In the genomic region with DNA sequence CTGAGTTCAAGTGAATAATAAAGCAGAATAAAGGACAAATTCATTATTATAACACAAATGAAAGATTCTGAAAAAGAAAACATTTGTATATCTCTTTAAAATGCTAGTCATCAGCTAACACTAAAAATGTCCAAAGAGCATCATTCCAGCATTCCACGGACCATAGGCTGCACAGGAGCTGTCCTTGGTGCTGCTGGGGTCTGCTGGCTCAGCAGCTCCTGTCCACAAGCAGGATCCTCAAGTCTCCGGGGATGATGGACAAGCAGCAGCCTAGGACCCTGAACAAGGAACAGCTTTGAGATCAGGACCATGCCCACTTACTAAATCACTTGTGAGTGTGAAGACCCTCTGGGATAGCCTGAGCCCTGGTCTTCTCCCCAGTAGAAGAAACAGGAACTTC, we compare ENCODE assay signal across 16 mouse cellular contexts.
DNase-seq lines count a peak whose midpoint lies in the region; ATAC-seq and TF ChIP-seq lines count a peak whose summit lies in the region.
"Had no signal": no experiment of that assay in that cellular context is flagged by ENCODE, and none has a peak within 500 bp of the region (broad histone marks: within the 10 kb centered on the region; RNA-seq: fewer than 3 reads in every experiment).

No protein-coding gene starts in this region.

- H3K4me3 ChIP-seq in midbrain, embryonic 14.5 days (replicated peaks; ENCODE audit: low read depth, low read length): no peak overlapping the region
- H3K4me3 ChIP-seq in midbrain, embryonic 15.5 days: no peak overlapping the region
- H3K4me3 ChIP-seq in liver, postnatal 0 days (ENCODE audit: low read depth, low read length): no peak overlapping the region
- H3K4me3 ChIP-seq: heart, embryonic 10.5 days; lung, embryonic 15.5 days had no signal

- H3K9ac ChIP-seq in midbrain, embryonic 14.5 days (replicated peaks; ENCODE audit: low read length): no peak overlapping the region
- H3K9ac ChIP-seq in midbrain, embryonic 15.5 days: no peak overlapping the region
- no peak overlapping the region for H3K9ac ChIP-seq in liver, postnatal 0 days (replicated peaks)
- H3K9ac ChIP-seq: lung, embryonic 15.5 days had no signal

- H3K27me3 ChIP-seq in midbrain, embryonic 14.5 days (ENCODE audit: control insufficient read depth, insufficient read depth, low read length): no peaks in the 10 kb centered on the region
- no peaks in the 10 kb centered on the region for H3K27me3 ChIP-seq in midbrain, embryonic 15.5 days (replicated peaks)
- no peaks in the 10 kb centered on the region for H3K27me3 ChIP-seq in liver, postnatal 0 days (ENCODE audit: insufficient read depth, low read length)
- H3K27me3 ChIP-seq: CH12.LX; lung, embryonic 15.5 days had no signal

- H3K27ac ChIP-seq in midbrain, embryonic 14.5 days (replicated peaks; ENCODE audit: low read depth, low read length): no peak overlapping the region
- H3K27ac ChIP-seq in midbrain, embryonic 15.5 days: no peak overlapping the region
- H3K27ac ChIP-seq in liver, postnatal 0 days (ENCODE audit: low read depth): no peak overlapping the region
- H3K27ac ChIP-seq: heart, embryonic 10.5 days; lung, embryonic 15.5 days had no signal

- ATAC-seq in midbrain, embryonic 14.5 days (ENCODE audit: low FRiP score, low TSS enrichment): no peak
- ATAC-seq in midbrain, embryonic 15.5 days (replicated peaks): no peak
- no peak for ATAC-seq in liver, postnatal 0 days
- ATAC-seq: forebrain, embryonic 14.5 days; inflammation-experienced regulatory T-cells, adult 6 months had no signal

- no peaks in the 10 kb centered on the region for H3K4me1 ChIP-seq in midbrain, embryonic 14.5 days (ENCODE audit: control insufficient read depth, insufficient read depth, low read length)
- H3K4me1 ChIP-seq in midbrain, embryonic 15.5 days: no peaks in the 10 kb centered on the region
- H3K4me1 ChIP-seq in liver, postnatal 0 days (ENCODE audit: insufficient read depth): no peaks in the 10 kb centered on the region
- H3K4me1 ChIP-seq: heart, embryonic 10.5 days; lung, embryonic 15.5 days had no signal

- no peak for TF ChIP-seq CTCF in liver, postnatal 0 days (IDR thresholded peaks at IDR 0.05; ENCODE audit: low read depth)

- no peak for TF ChIP-seq EP300 in liver, postnatal 0 days (IDR thresholded peaks at IDR 0.05; ENCODE audit: low read depth)

- no peaks in the 10 kb centered on the region for H3K36me3 ChIP-seq in midbrain, embryonic 14.5 days (ENCODE audit: control insufficient read depth, insufficient read depth, low read length)
- no peaks in the 10 kb centered on the region for H3K36me3 ChIP-seq in midbrain, embryonic 15.5 days (replicated peaks)
- H3K36me3 ChIP-seq in liver, postnatal 0 days (replicated peaks; ENCODE audit: insufficient read depth, low read length): no peaks in the 10 kb centered on the region
- H3K36me3 ChIP-seq: heart, embryonic 10.5 days; lung, embryonic 15.5 days had no signal

- WGBS in midbrain, embryonic 14.5 days: 40% methylated on average over 2 of the region's 2 CpGs
- WGBS in midbrain, embryonic 15.5 days: 44% methylated on average over 2 of the region's 2 CpGs
- WGBS in liver, postnatal 0 days (ENCODE audit: insufficient replicate concordance): 34% methylated on average over 2 of the region's 2 CpGs

- peak; percentile 39 for DNase-seq in heart, postnatal 4 days
- no peak for DNase-seq in heart, adult 9 months (ENCODE audit: low spot score in 2 of 2)
- DNase-seq in midbrain, embryonic 14.5 days: peak; percentile 26
- peak; percentile 65 for DNase-seq in embryo, embryonic 10.5 days (ENCODE audit: low spot score)
- DNase-seq in liver, postnatal 0 days: peak; percentile 18
- no peak for DNase-seq in thymus, postnatal 14 days
- no peak for DNase-seq in cerebellum, postnatal 14 days
- DNase-seq: cerebellum, postnatal 10 days; right cerebral cortex, postnatal 14 days; thymus, adult 2 months had no signal

- no peaks in the 10 kb centered on the region for H3K9me3 ChIP-seq in midbrain, embryonic 14.5 days (ENCODE audit: control insufficient read depth, low read length)
- no peaks in the 10 kb centered on the region for H3K9me3 ChIP-seq in midbrain, embryonic 15.5 days
- no peaks in the 10 kb centered on the region for H3K9me3 ChIP-seq in liver, postnatal 0 days (ENCODE audit: low read length)
- H3K9me3 ChIP-seq: heart, embryonic 10.5 days; lung, embryonic 15.5 days had no signal

- H3K4me2 ChIP-seq in midbrain, embryonic 14.5 days (ENCODE audit: low read length): no peak overlapping the region
- H3K4me2 ChIP-seq in midbrain, embryonic 15.5 days: no peak overlapping the region
- H3K4me2 ChIP-seq in liver, postnatal 0 days (ENCODE audit: low read depth, low read length): no peak overlapping the region
- H3K4me2 ChIP-seq: lung, embryonic 15.5 days had no signal

Comparison
In these comparisons a context has a peak if more than half of its experiments do, and no peak if none do; other contexts are left out.
1. DNase-seq: peak in heart, postnatal 4 days (single experiment), midbrain, embryonic 14.5 days (single experiment), embryo, embryonic 10.5 days (single experiment) and liver, postnatal 0 days (single experiment); none in heart, adult 9 months (0 of 2), thymus, postnatal 14 days (single experiment) and cerebellum, postnatal 14 days (0 of 2).